Mouse (Mus musculus) CH12.LX (cell line): ENCODE data around the gene Hecw1. TPM values are rescaled to one million over a fixed set of nuclear protein-coding genes. Genes with fewer than 3 reads are reported as not detected.

Source experiments
- DNase-seq: peaks from one replicate; pipeline ENCODE4 v3.0.0-alpha.2; 2013; ENCODE audit errors: extremely low read depth
- H3K27ac ChIP-seq: 2 replicates; pipeline ENCODE4 v1.5.1; 2012; ENCODE audit warnings: low read depth, mild to moderate bottlenecking, control low read depth, moderate library complexity; ENCODE audit not compliant: insufficient read depth
- H3K27me3 ChIP-seq: replicated peaks from 2 replicates; pipeline ENCODE3; 2012; ENCODE audit warnings: inconsistent platforms
- H3K36me3 ChIP-seq, 2 experiments: replicated peaks in 1 of 2; 2 replicates each; pipeline versions ENCODE3 to v1.6.1; 2012; ENCODE audit warnings: inconsistent platforms in 1 of 2, low read length in 1 of 2, mild to moderate bottlenecking in 1 of 2, mixed read lengths in 1 of 2, moderate library complexity in 1 of 2; ENCODE audit not compliant: control insufficient read depth in 1 of 2, insufficient read depth in 1 of 2
- H3K4me1 ChIP-seq, 2 experiments: 2 replicates each; pipeline ENCODE4 v1.6.1; 2012; ENCODE audit warnings: inconsistent platforms in 1 of 2, moderate library complexity in 1 of 2; ENCODE audit not compliant: insufficient read depth in 2 of 2, control insufficient read depth in 1 of 2
- H3K4me2 ChIP-seq: 2 replicates; pipeline ENCODE4 v1.6.1; 2012; ENCODE audit warnings: low read depth, mild to moderate bottlenecking, control low read depth; ENCODE audit not compliant: poor library complexity, insufficient read depth, severe bottlenecking
- H3K4me3 ChIP-seq, 3 experiments: fragments of 150-350 bp in 1 of 3; sonication (generic) in 1 of 3; replicated peaks in 1 of 3; 2 replicates each; pipeline versions ENCODE3 to v1.5.1; 2011 to 2012; ENCODE audit warnings: low read depth in 2 of 3, low read length in 2 of 3, mild to moderate bottlenecking in 2 of 3, moderate library complexity in 2 of 3, control low read depth in 1 of 3, improper control_type of control experiment in 1 of 3, inconsistent platforms in 1 of 3, mixed read lengths in 1 of 3; ENCODE audit not compliant: poor library complexity in 1 of 3
- H3K79me2 ChIP-seq: replicated peaks from 2 replicates; pipeline ENCODE4 v1.6.1; 2012; ENCODE audit warnings: mild to moderate bottlenecking, moderate library complexity; ENCODE audit not compliant: control insufficient read depth, poor library complexity, insufficient read depth, severe bottlenecking; ENCODE audit errors: extremely low read depth
- H3K9ac ChIP-seq: 2 replicates; pipeline ENCODE4 v1.6.1; 2012; ENCODE audit warnings: low read depth, mild to moderate bottlenecking, control low read depth, moderate library complexity; ENCODE audit not compliant: insufficient read depth
- H3K9me3 ChIP-seq: replicated peaks from 2 replicates; pipeline ENCODE3; 2012; ENCODE audit warnings: low read length, inconsistent platforms, mixed read lengths
- CHD1 ChIP-seq: IDR thresholded peaks from 2 replicates; pipeline ENCODE4 v1.6.1; 2012; ENCODE audit warnings: low read depth, low read length, improper control_type of control experiment, inconsistent platforms
- CHD2 ChIP-seq: IDR thresholded peaks from 2 replicates; pipeline ENCODE4 v1.6.1; 2011; ENCODE audit warnings: low read length, improper control_type of control experiment
- ELF1 ChIP-seq: IDR thresholded peaks from 2 replicates; pipeline ENCODE4 v1.6.1; 2014; ENCODE audit warnings: low read depth, mild to moderate bottlenecking, inconsistent platforms, low read length, improper control_type of control experiment
- ETS1 ChIP-seq: conservative IDR thresholded peaks from 2 replicates; pipeline ENCODE4 v1.6.1; 2012; ENCODE audit warnings: low read depth, mild to moderate bottlenecking, inconsistent platforms, low read length, improper control_type of control experiment, moderate library complexity
- IRF4 ChIP-seq: IDR thresholded peaks from 2 replicates; pipeline ENCODE4 v1.6.1; 2014; ENCODE audit warnings: low read depth, mild to moderate bottlenecking, inconsistent platforms, low read length, improper control_type of control experiment
- MAFK ChIP-seq: IDR thresholded peaks from 2 replicates; pipeline ENCODE4 v1.6.1; 2011; ENCODE audit warnings: low read length, improper control_type of control experiment; ENCODE audit not compliant: insufficient replicate concordance
- MAX ChIP-seq: IDR thresholded peaks from 2 replicates; pipeline ENCODE4 v1.6.1; 2011; ENCODE audit warnings: low read length, improper control_type of control experiment
- MAZ ChIP-seq: IDR thresholded peaks from 2 replicates; pipeline ENCODE4 v1.6.1; 2012; ENCODE audit warnings: low read depth, mild to moderate bottlenecking, inconsistent platforms, low read length, improper control_type of control experiment, moderate library complexity
- MEF2A ChIP-seq: IDR thresholded peaks from 2 replicates; pipeline ENCODE4 v1.6.1; 2014; ENCODE audit warnings: low read depth, mild to moderate bottlenecking, inconsistent platforms, low read length, improper control_type of control experiment, borderline replicate concordance
- MXI1 ChIP-seq: IDR thresholded peaks from 2 replicates; pipeline ENCODE4 v1.6.1; 2011; ENCODE audit warnings: mild to moderate bottlenecking, low read depth, low read length, improper control_type of control experiment
- MYC ChIP-seq: IDR thresholded peaks from 2 replicates; pipeline ENCODE4 v1.6.1; 2011; ENCODE audit warnings: low read depth, mild to moderate bottlenecking, improper control_type of control experiment, low read length
- NELFE ChIP-seq: IDR thresholded peaks from 2 replicates; pipeline ENCODE4 v1.6.1; 2011; ENCODE audit warnings: low read depth, low read length, improper control_type of control experiment
- PAX5 ChIP-seq: IDR thresholded peaks from 2 replicates; pipeline ENCODE4 v1.6.1; 2012; ENCODE audit warnings: low read length, inconsistent platforms, mixed read lengths
- POLR2A ChIP-seq: IDR thresholded peaks from 2 replicates; pipeline ENCODE4 v1.6.1; 2011; ENCODE audit warnings: low read depth, mild to moderate bottlenecking, improper control_type of control experiment, low read length
- RAD21 ChIP-seq: IDR thresholded peaks from 2 replicates; pipeline ENCODE4 v1.6.1; 2011; ENCODE audit warnings: low read depth, mild to moderate bottlenecking, low read length, improper control_type of control experiment, moderate library complexity
- SIN3A ChIP-seq: IDR thresholded peaks from 2 replicates; pipeline ENCODE4 v1.6.1; 2012; ENCODE audit warnings: low read length, improper control_type of control experiment, inconsistent platforms
- TCF12 ChIP-seq: IDR thresholded peaks from 2 replicates; pipeline ENCODE4 v1.6.1; 2014; ENCODE audit warnings: low read depth, mild to moderate bottlenecking, inconsistent platforms, low read length, improper control_type of control experiment
- ZMIZ1 ChIP-seq: IDR thresholded peaks from 2 replicates; pipeline ENCODE4 v1.6.1; 2012; ENCODE audit warnings: low read depth, mild to moderate bottlenecking, inconsistent platforms, low read length, improper control_type of control experiment
- ZNF384 ChIP-seq: IDR thresholded peaks from 2 replicates; pipeline ENCODE4 v1.6.1; 2012; ENCODE audit warnings: low read depth, low read length, improper control_type of control experiment, inconsistent platforms
- dilution Hi-C: fragments of 300-500 bp; cut with MboI; formaldehyde crosslinking; loops from 2 replicates; pipeline ENCODE4 v1.14.3; 2020; ENCODE audit warnings: low sequenced_read_pairs; ENCODE audit not compliant: extremely low pct_unique_long_range_greater_than_20kb, extremely low pct_ligation_motif_present
- in situ Hi-C: fragments of 300-500 bp; cut with MboI; formaldehyde crosslinking; loops from 3 replicates; pipeline ENCODE4 v1.14.3; 2019; ENCODE audit warnings: low sequenced_read_pairs, low pct_ligation_motif_present, low pct_unique_long_range_greater_than_20kb, mixed read lengths
- polyA plus RNA-seq: library from polyadenylated mRNA; unstranded; fragments of >175 nt; gene quantifications from 2 replicates; pipeline ENCODE4 v1.2.1, GENCODE M21; 2012; ENCODE audit warnings: low read depth; ENCODE audit not compliant: insufficient read length
- total RNA-seq, 2 experiments: library from RNA; depleted of rRNA; stranded (reverse); fragments of 300-350 nt in 1 of 2; fragments of >200 nt in 1 of 2; gene quantifications; 2 replicates each; pipeline ENCODE4 v1.2.3; 2012 to 2014

Gene Hecw1
- total and polyA plus RNA-seq, 3 experiments = not detected

GRCm38 (mm10) chr13:14487812-14488211 is 35.2 kb downstream of the Hecw1 start:
- in situ Hi-C loops (no loop called here), dilution Hi-C loops (no loop called here)
- no peak for TF ChIP-seq MXI1
- TF ChIP-seq NELFE = no peak
- TF ChIP-seq MEF2A = no peak
- no peak for TF ChIP-seq ETS1
- no peak for TF ChIP-seq MAX
- no peak for TF ChIP-seq CHD1
- no peak for TF ChIP-seq SIN3A
- TF ChIP-seq CHD2 = no peak
- TF ChIP-seq MAZ = no peak
- no peak for TF ChIP-seq POLR2A
- no peak for TF ChIP-seq MAFK
- TF ChIP-seq TCF12 = no peak
- TF ChIP-seq IRF4 = no peak
- no peak for DNase-seq
- H3K27me3 ChIP-seq = no peaks in the 10 kb centered on the region
- H3K4me1 ChIP-seq = no peaks in the 10 kb centered on the region
- H3K9ac ChIP-seq = no peak overlapping the region
- no peak overlapping the region for H3K4me3 ChIP-seq
- no peaks in the 10 kb centered on the region for H3K36me3 ChIP-seq
- H3K79me2 ChIP-seq = no peaks in the 10 kb centered on the region
- H3K4me2 ChIP-seq = no peak overlapping the region
- no peak overlapping the region for H3K27ac ChIP-seq
- H3K9me3 ChIP-seq = no peaks in the 10 kb centered on the region

- no peaks in the 10 kb centered on the region for H3K4me1 ChIP-seq
- no peak for DNase-seq
- no peak overlapping the region for H3K27ac ChIP-seq
- no peaks in the 10 kb centered on the region for H3K79me2 ChIP-seq
- no peaks in the 10 kb centered on the region for H3K27me3 ChIP-seq
- TF ChIP-seq RAD21 (no peak), ZNF384 (no peak), PAX5 (no peak), MYC (no peak)
- no peak overlapping the region for H3K4me3 ChIP-seq
- H3K9me3 ChIP-seq = no peaks in the 10 kb centered on the region
- H3K4me2 ChIP-seq = no peak overlapping the region
- H3K36me3 ChIP-seq = no peaks in the 10 kb centered on the region
- dilution Hi-C loops (no loop called here), in situ Hi-C loops (no loop called here)
- H3K9ac ChIP-seq = no peak overlapping the region
These were observed 51.9 kb downstream of the Hecw1 start for GRCm38 (mm10) chr13:14471121-14471520.

- Histone ChIP-seq H3K79me2 (no peaks in the 10 kb centered on the region), H3K27me3 (no peaks in the 10 kb centered on the region), H3K9me3 (no peaks in the 10 kb centered on the region), H3K4me1 (no peaks in the 10 kb centered on the region), H3K27ac (no peak overlapping the region), H3K36me3 (no peaks in the 10 kb centered on the region), H3K4me3 (no peak overlapping the region), H3K9ac (no peak overlapping the region), H3K4me2 (no peak overlapping the region)
- no peak for DNase-seq
- TF ChIP-seq ZMIZ1 (no peak), ELF1 (no peak)
- dilution Hi-C loops (no loop called here), in situ Hi-C loops (no loop called here)
These were observed 55.5 kb downstream of the Hecw1 start for GRCm38 (mm10) chr13:14467517-14467916.
